Mouse (Mus musculus) midbrain, embryonic 11.5 days (tissue): ENCODE data around the gene Myh7. TPM values are rescaled to one million over a fixed set of nuclear protein-coding genes. Genes with fewer than 3 reads are reported as not detected.

ENCODE experiments used
- ATAC-seq: fragments of 200-750 bp; cut with Nextera tagmentation; 2 replicates; pipeline ENCODE4 v1.8.0; 2017; ENCODE audit warnings: moderate TSS enrichment, moderate library complexity; ENCODE audit not compliant: low FRiP score
- DNase-seq: peaks from one replicate; pipeline ENCODE4 v3.0.0; 2015; ENCODE audit warnings: low spot score; ENCODE audit errors: missing footprints
- H3K27ac ChIP-seq: fragments of 300-500 bp; sonication (generic); 2 replicates; pipeline ENCODE4 v1.5.1; 2014; ENCODE audit warnings: low read depth, low read length
- H3K27me3 ChIP-seq: fragments of 300-500 bp; sonication (generic); 2 replicates; pipeline ENCODE4 v1.6.1; 2014; ENCODE audit warnings: mild to moderate bottlenecking, low read length, moderate library complexity, mixed read lengths; ENCODE audit not compliant: control insufficient read depth, insufficient read depth
- H3K36me3 ChIP-seq: fragments of 300-500 bp; sonication (generic); 2 replicates; pipeline ENCODE4 v1.6.1; 2014; ENCODE audit warnings: mild to moderate bottlenecking, low read length, moderate library complexity, mixed read lengths; ENCODE audit not compliant: control insufficient read depth, insufficient read depth
- H3K4me1 ChIP-seq: fragments of 300-500 bp; sonication (generic); 2 replicates; pipeline ENCODE4 v1.6.1; 2014; ENCODE audit warnings: low read length; ENCODE audit not compliant: control insufficient read depth, insufficient read depth
- H3K4me2 ChIP-seq: fragments of 300-500 bp; sonication (generic); 2 replicates; pipeline ENCODE4 v1.6.1; 2014; ENCODE audit warnings: mild to moderate bottlenecking, moderate library complexity
- H3K4me3 ChIP-seq: fragments of 300-500 bp; sonication (generic); 2 replicates; pipeline ENCODE4 v1.5.1; 2014; ENCODE audit warnings: low read depth, low read length
- H3K9ac ChIP-seq: fragments of 300-500 bp; sonication (generic); 2 replicates; pipeline ENCODE4 v1.6.1; 2014; ENCODE audit warnings: low read length
- H3K9me3 ChIP-seq: fragments of 300-500 bp; sonication (generic); 2 replicates; pipeline ENCODE4 v1.6.1; 2016; ENCODE audit warnings: low read length; ENCODE audit not compliant: control insufficient read depth
- WGBS: fragments of 180-500 bp; shearing (Covaris S2); extraction: QIAGEN DNeasy Blood & Tissue Kit; methylation state at CpG from one replicate; pipeline ENCODE4 v1.1.7; 2014; 5-methylcytosine and 5-hydroxymethylcytosine counted together
- microRNA counts: library from miRNA; unstranded; fragments of <30 nt; microRNA quantifications from one replicate; lab custom pipeline; 2015
- microRNA-seq: library from miRNA; unstranded; fragments of <30 nt; microRNA quantifications from one replicate; pipeline ENCODE4, GENCODE M21; 2017
- polyA plus RNA-seq: library from polyadenylated mRNA; unstranded; fragments of >200 nt; fragmentation: Nextera tagmentation; extraction: Ambion mirVana; gene quantifications from 2 replicates; pipeline ENCODE4 v1.2.1, GENCODE M21; 2014

Myh7 gene
- polyA plus RNA-seq, 1 experiment from 2014 or later = 1.1 TPM

- peak within 1 kb of the TSS; percentile 52 for H3K4me3 ChIP-seq
- peaks cover 34% of the 10 kb centered on the region for H3K4me1 ChIP-seq
- 2% methylated on average over 53 of the region's 57 CpGs for WGBS
- peaks cover 4% of the 10 kb centered on the region for H3K36me3 ChIP-seq
- ATAC-seq (peak; percentile 64), DNase-seq (peak; percentile 97)
- H3K4me2 ChIP-seq = peak within 1 kb of the TSS; percentile 95
- H3K9me3 ChIP-seq = peaks cover 9% of the 10 kb centered on the region
- peak within 1 kb of the TSS; percentile 98 for H3K27ac ChIP-seq
- H3K9ac ChIP-seq = peak within 1 kb of the TSS; percentile 97
- H3K27me3 ChIP-seq = no peaks in the 10 kb centered on the region
Observed at GRCm38 (mm10) chr14:54925349-54926342, 68.8 kb downstream of the Myh7 start, which contains the start of gene Efs. Gene Efs, minus strand, starts transcription at chr14:54926126.

GRCm38 (mm10) chr14:54924641-54925348, 69.6 kb downstream of the Myh7 start:
- 7% methylated on average over 7 of the region's 7 CpGs for WGBS
- no peaks in the 10 kb centered on the region for H3K27me3 ChIP-seq
- H3K9ac ChIP-seq = peak overlapping the region; percentile 97
- peak overlapping the region; percentile 98 for H3K27ac ChIP-seq
- peaks cover 11% of the 10 kb centered on the region for H3K9me3 ChIP-seq
- peaks cover 34% of the 10 kb centered on the region for H3K4me1 ChIP-seq
- peak overlapping the region; percentile 52 for H3K4me3 ChIP-seq
- H3K4me2 ChIP-seq = peak overlapping the region; percentile 95
- H3K36me3 ChIP-seq = peaks cover 12% of the 10 kb centered on the region
- ATAC-seq (peak; percentile 64), DNase-seq (peak; percentile 96)

MicroRNAs encoded within 50 kb of the gene (microRNA counts, 519-probe panel; counts per million panel counts)
- not detected for microRNA mmu-miR-208a (lab: Ali Mortazavi, UCI)
- microRNA mmu-miR-208b (lab: Ali Mortazavi, UCI) = not detected

Small RNA genes within 50 kb of the gene (microRNA-seq; reads per million reads assigned to microRNA genes)
- gene Mir208a = 7.8 reads per million, percentile 27 among the genes with 10 or more reads in this experiment
- 47.4 reads per million, percentile 46 among the genes with 10 or more reads in this experiment for gene Mir208b

Other genes starting within 250 kb of the Myh7 start
- 2.8 and 3.0 TPM in 2 replicates for gene Slc7a8, start 212.7 kb downstream of the Myh7 start, polyA plus RNA-seq
- not detected in 2 replicates for gene Rnf212b, start 180.5 kb downstream of the Myh7 start, polyA plus RNA-seq
- 13.2 and 19.9 TPM in 2 replicates for gene Homez, start 123.7 kb downstream of the Myh7 start, polyA plus RNA-seq
- gene Ppp1r3e, start 117.1 kb downstream of the Myh7 start, polyA plus RNA-seq = 0.23 and 0.68 TPM in 2 replicates
- gene Bcl2l2, start 111.2 kb downstream of the Myh7 start, polyA plus RNA-seq = 2.4 and 3.3 TPM in 2 replicates
- gene Gm20521, start 111.2 kb downstream of the Myh7 start, polyA plus RNA-seq = not detected in 2 replicates
- 166 and 173 TPM in 2 replicates for gene Pabpn1, start 102.1 kb downstream of the Myh7 start, polyA plus RNA-seq
- 35.4 and 36.0 TPM in 2 replicates for gene Slc22a17, start 81.5 kb downstream of the Myh7 start, polyA plus RNA-seq
- 24.4 and 27.6 TPM in 2 replicates for gene Efs, start 68.5 kb downstream of the Myh7 start, polyA plus RNA-seq
- not detected in 2 replicates for gene Il25, start 61.9 kb downstream of the Myh7 start, polyA plus RNA-seq
- gene Cmtm5, start 58.4 kb downstream of the Myh7 start, polyA plus RNA-seq = 0.19 and 0.71 TPM in 2 replicates
- 0.51 TPM in 1 of 2 replicates, not detected in the other for gene Myh6, start 27.7 kb downstream of the Myh7 start, polyA plus RNA-seq
- gene Gm17428, start 17.7 kb downstream of the Myh7 start, polyA plus RNA-seq = not detected in 2 replicates
- gene Ngdn, start 20.8 kb upstream of the Myh7 start, polyA plus RNA-seq = 85.0 and 85.9 TPM in 2 replicates
- 11.3 and 11.5 TPM in 2 replicates for gene Zfhx2, start 97.7 kb upstream of the Myh7 start, polyA plus RNA-seq
- gene Thtpa, start 100.2 kb upstream of the Myh7 start, polyA plus RNA-seq = 22.0 and 22.7 TPM in 2 replicates
- gene Ap1g2, start 112.0 kb upstream of the Myh7 start, polyA plus RNA-seq = 9.5 and 10.1 TPM in 2 replicates
- 2.2 and 2.8 TPM in 2 replicates for gene Jph4, start 122.3 kb upstream of the Myh7 start, polyA plus RNA-seq
- not detected in 2 replicates for gene Dhrs2, start 227.4 kb upstream of the Myh7 start, polyA plus RNA-seq